Mouse (Mus musculus) cerebellum, adult 18-20 months (tissue): ENCODE measurements around the gene Mal.

Experiments
- DNase-seq, 2 experiments: peaks; one replicate each; pipeline ENCODE4 v3.0.0; 2021

Mal gene

GRCm38 (mm10) chr2:127656086-127656720 lies at the start of gene Mal:
Gene Mal, minus strand, starts transcription at chr2:127656695.
- peak; percentile 24 to 39 for DNase-seq

GRCm38 (mm10) chr2:127705267-127705666 lies 48.8 kb upstream of the Mal start:
- DNase-seq, result no peak

- DNase-seq, result no peak
These were observed 32.7 kb upstream of the Mal start for GRCm38 (mm10) chr2:127689239-127689638.

- peak; percentile 60 to 63 for DNase-seq
These were observed 27.3 kb upstream of the Mal start for GRCm38 (mm10) chr2:127683687-127684331.

GRCm38 (mm10) chr2:127667843-127668506 lies 11.5 kb upstream of the Mal start:
- DNase-seq, result peak; percentile 25 to 42

GRCm38 (mm10) chr2:127667015-127667414 lies 10.5 kb upstream of the Mal start:
- no peak for DNase-seq

GRCm38 (mm10) chr2:127662708-127663107 lies 6.2 kb upstream of the Mal start:
- no peak for DNase-seq

GRCm38 (mm10) chr2:127655419-127655818 lies 1.1 kb downstream of the Mal start:
- no peak for DNase-seq

- DNase-seq, result no peak
These were observed 1.7 kb downstream of the Mal start for GRCm38 (mm10) chr2:127654786-127655185.

- no peak for DNase-seq
These were observed 3.7 kb downstream of the Mal start for GRCm38 (mm10) chr2:127652805-127653204.

GRCm38 (mm10) chr2:127652335-127652734 lies 4.2 kb downstream of the Mal start:
- DNase-seq, result no peak

- no peak for DNase-seq
These were observed 4.9 kb downstream of the Mal start for GRCm38 (mm10) chr2:127651601-127652000.

GRCm38 (mm10) chr2:127649921-127650320 lies 6.6 kb downstream of the Mal start:
- DNase-seq, result no peak

GRCm38 (mm10) chr2:127648145-127648544 lies 8.3 kb downstream of the Mal start:
- no peak for DNase-seq

GRCm38 (mm10) chr2:127646875-127647274 lies 9.6 kb downstream of the Mal start:
- DNase-seq, result no peak

- no peak for DNase-seq
These were observed 12.5 kb downstream of the Mal start for GRCm38 (mm10) chr2:127643728-127644704.

- DNase-seq, result no peak
These were observed 17.5 kb downstream of the Mal start for GRCm38 (mm10) chr2:127638973-127639372.

GRCm38 (mm10) chr2:127635581-127635980 lies 20.9 kb downstream of the Mal start:
- DNase-seq, result no peak

- no peak for DNase-seq
These were observed 23.9 kb downstream of the Mal start for GRCm38 (mm10) chr2:127632601-127633000.

GRCm38 (mm10) chr2:127627990-127628570 lies 28.4 kb downstream of the Mal start:
- no peak for DNase-seq

- DNase-seq, result peak in 1 of 2 experiments; percentile 10
These were observed 29.1 kb downstream of the Mal start for GRCm38 (mm10) chr2:127627354-127627753.

GRCm38 (mm10) chr2:127625659-127626058 lies 30.8 kb downstream of the Mal start:
- no peak for DNase-seq
